Mouse (Mus musculus) testis, adult 2 months (tissue): Measurements from ENCODE around the gene F13b. TPM values are rescaled to one million over a fixed set of nuclear protein-coding genes. Genes with fewer than 3 reads are reported as not detected.

Experiments used
- H3K27ac ChIP-seq: fragments of 200-500 bp; 2 replicates; pipeline ENCODE4 v1.5.1; 2012; ENCODE audit warnings: low read depth, low read length; ENCODE audit not compliant: control insufficient read depth, insufficient read depth
- H3K27me3 ChIP-seq: fragments of 200-500 bp; 2 replicates; pipeline ENCODE4 v1.6.1; 2012; ENCODE audit warnings: mild to moderate bottlenecking, low read length, moderate library complexity; ENCODE audit not compliant: control insufficient read depth, insufficient read depth
- H3K36me3 ChIP-seq: fragments of 200-500 bp; 2 replicates; pipeline ENCODE4 v1.6.1; 2012; ENCODE audit warnings: mild to moderate bottlenecking, low read length; ENCODE audit not compliant: control insufficient read depth, insufficient read depth
- H3K4me1 ChIP-seq: fragments of 200-500 bp; 2 replicates; pipeline ENCODE4 v1.6.1; 2012; ENCODE audit warnings: low read length; ENCODE audit not compliant: control insufficient read depth, insufficient read depth
- H3K4me3 ChIP-seq: fragments of 200-500 bp; 2 replicates; pipeline ENCODE4 v1.5.1; 2012; ENCODE audit warnings: low read depth, mild to moderate bottlenecking, low read length, moderate library complexity, mixed read lengths; ENCODE audit not compliant: control insufficient read depth
- CTCF ChIP-seq: fragments of 200-500 bp; IDR thresholded peaks from 2 replicates; pipeline ENCODE4 v1.5.1; 2012; ENCODE audit warnings: low read depth, mild to moderate bottlenecking, inconsistent platforms, low read length, moderate library complexity; ENCODE audit not compliant: control insufficient read depth, insufficient read depth, insufficient replicate concordance
- POLR2A ChIP-seq: fragments of 200-500 bp; IDR thresholded peaks from 2 replicates; pipeline ENCODE4 v1.6.1; 2012; ENCODE audit warnings: low read depth, mild to moderate bottlenecking, inconsistent platforms, low read length, moderate library complexity; ENCODE audit not compliant: control insufficient read depth
- polyA plus RNA-seq: library from polyadenylated mRNA; depleted of rRNA; stranded (reverse); fragments of >200 nt; gene quantifications from 2 replicates; pipeline ENCODE4 v1.2.3, GENCODE M21; 2012

The F13b gene
- polyA plus RNA-seq, 1 experiment: 0.14 TPM

DNA sequence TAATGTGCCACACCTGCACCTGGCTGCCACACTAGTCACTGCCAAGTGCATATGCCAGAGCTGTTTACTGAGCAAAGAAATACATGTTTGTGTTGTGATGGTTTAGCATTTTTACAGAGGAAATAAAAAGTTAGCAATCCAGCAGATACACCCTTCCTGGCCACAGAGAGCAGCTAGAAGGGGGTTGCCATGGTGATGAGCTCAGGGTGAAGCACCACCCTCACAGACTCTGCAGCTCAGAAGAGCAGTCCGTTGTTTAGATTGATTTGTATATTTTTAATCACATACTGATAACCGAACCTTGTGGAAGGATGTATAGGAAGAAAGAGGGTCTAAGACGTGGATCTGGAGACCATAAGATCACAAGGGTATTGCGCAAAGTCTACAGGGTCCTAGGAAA, 20.4 kb upstream of the F13b start:
- H3K27ac ChIP-seq: no peak overlapping the region
- peaks cover 1% of the 10 kb centered on the region; the same call in 1 of the 2 replicates for H3K36me3 ChIP-seq
- no peaks in the 10 kb centered on the region for H3K27me3 ChIP-seq
- H3K4me3 ChIP-seq: no peak overlapping the region
- H3K4me1 ChIP-seq: no peaks in the 10 kb centered on the region
- TF ChIP-seq POLR2A (no peak), CTCF (no peak)

DNA sequence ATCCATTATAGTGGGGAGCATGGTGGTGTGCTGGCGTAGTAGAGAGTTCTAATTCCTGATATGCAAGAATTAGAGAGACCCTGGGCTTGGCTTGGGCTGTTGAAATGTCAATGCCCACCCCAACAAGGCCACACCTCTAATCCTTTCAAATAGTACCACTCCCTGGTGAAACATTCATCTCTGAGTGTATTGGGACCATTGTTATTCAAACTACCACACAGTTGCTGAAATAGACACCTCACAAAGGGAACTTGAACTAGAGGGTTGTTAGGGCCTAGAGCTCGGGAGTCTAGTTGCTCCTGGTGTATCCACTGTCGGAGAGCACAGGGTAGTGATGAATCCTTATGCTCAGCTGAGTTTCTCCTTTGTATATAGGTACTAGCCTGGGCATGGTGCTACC, 6.9 kb upstream of the F13b start:
- Histone ChIP-seq H3K4me1 (no peaks in the 10 kb centered on the region), H3K36me3 (no peaks in the 10 kb centered on the region), H3K27ac (no peak overlapping the region), H3K4me3 (no peak overlapping the region), H3K27me3 (no peaks in the 10 kb centered on the region)
- TF ChIP-seq POLR2A (no peak), CTCF (no peak)

DNA sequence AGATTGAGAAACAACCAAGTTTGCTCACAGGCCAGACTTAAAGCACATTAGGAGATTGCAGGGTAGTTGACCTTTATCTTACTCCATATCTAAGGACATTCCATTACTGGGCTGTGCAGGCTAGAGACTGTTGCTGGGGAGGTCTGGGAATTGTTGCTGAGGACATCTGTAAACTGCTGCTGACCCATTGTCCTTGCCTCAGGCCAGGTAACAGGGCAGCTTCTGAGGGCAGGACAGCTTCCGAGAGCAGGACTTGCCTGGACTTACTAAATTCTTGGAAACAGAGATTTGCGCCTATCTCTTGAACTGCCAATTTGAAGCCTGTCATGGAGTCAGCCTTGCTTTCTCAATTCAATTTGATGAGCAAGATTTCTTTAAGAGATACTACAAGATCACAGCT, 6.1 kb upstream of the F13b start:
- no peaks in the 10 kb centered on the region for H3K36me3 ChIP-seq
- no peak overlapping the region; the same call in 1 of the 2 replicates for H3K27ac ChIP-seq
- no peaks in the 10 kb centered on the region for H3K27me3 ChIP-seq
- H3K4me3 ChIP-seq: no peak overlapping the region
- TF ChIP-seq CTCF: no peak
- TF ChIP-seq POLR2A: no peak
- H3K4me1 ChIP-seq: no peaks in the 10 kb centered on the region

DNA sequence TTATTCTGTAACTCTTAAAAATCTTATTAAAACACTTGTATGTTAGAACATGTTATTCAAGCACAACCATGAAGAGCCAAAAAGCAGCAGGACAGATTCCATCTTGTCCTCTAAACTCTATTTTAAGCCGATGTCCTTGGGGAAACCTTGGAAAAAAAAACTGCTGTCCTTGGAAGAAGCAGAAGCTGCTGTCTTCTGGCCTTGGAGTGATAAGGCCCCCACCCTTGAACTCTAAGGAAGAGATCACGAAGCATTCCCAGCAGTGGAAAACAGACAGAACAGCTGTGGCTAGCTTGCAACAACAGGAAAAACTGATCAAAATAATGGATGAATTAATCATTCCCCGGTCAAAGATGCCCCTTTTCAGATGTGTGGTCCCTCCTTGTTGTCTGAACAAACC, 5.3 kb upstream of the F13b start:
- TF ChIP-seq POLR2A: no peak
- TF ChIP-seq CTCF: no peak
- H3K4me1 ChIP-seq: no peaks in the 10 kb centered on the region
- no peaks in the 10 kb centered on the region for H3K36me3 ChIP-seq
- H3K27me3 ChIP-seq: no peaks in the 10 kb centered on the region
- H3K27ac ChIP-seq: no peak overlapping the region; the same call in 1 of the 2 replicates
- no peak overlapping the region for H3K4me3 ChIP-seq

DNA sequence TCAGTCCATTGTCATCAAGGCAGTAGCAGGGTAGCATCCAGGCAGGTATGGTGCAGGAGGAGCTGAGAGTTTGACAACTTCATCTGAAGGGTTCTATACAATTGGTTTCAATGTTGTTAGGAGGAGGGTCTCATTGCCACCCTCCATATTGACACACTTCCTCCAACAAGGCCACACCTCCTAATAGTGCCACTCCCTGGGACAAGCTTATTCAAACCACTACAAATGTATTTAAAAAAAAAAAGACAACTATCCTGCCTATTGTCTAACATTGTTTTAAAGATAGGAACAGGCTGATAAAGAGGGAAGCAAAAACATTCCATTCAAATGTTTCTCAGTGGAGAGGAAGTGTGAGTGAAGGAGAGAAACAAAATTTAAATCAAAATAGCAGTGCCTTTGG, 1.8 kb upstream of the F13b start:
- no peak overlapping the region for H3K4me3 ChIP-seq
- no peaks in the 10 kb centered on the region for H3K4me1 ChIP-seq
- no peaks in the 10 kb centered on the region for H3K36me3 ChIP-seq
- no peaks in the 10 kb centered on the region for H3K27me3 ChIP-seq
- TF ChIP-seq POLR2A (no peak), CTCF (no peak)
- no peak overlapping the region for H3K27ac ChIP-seq

DNA sequence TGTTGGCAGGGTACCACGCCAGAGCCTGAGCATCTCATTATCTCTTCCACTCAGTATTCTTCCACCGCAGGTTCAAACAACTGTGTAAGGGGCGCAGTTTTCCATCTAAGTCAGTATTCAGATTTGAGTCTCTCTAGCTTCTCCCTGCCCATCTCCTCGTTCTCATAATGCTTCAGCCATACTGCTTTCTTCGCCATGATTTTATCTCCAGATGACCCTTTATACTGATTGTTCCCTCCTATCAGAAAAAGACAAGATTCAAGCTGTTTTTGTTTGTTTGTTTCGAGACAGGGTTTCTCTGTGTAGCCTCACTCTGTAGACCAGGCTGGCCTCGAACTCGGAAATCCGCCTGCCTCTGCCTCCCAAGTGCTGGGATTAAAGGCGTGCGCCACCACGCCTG, 13.1 kb downstream of the F13b start:
- Histone ChIP-seq H3K27me3 (no peaks in the 10 kb centered on the region), H3K4me1 (no peaks in the 10 kb centered on the region), H3K36me3 (no peaks in the 10 kb centered on the region), H3K27ac (no peak overlapping the region), H3K4me3 (no peak overlapping the region)
- no peak for TF ChIP-seq CTCF
- no peak for TF ChIP-seq POLR2A

DNA sequence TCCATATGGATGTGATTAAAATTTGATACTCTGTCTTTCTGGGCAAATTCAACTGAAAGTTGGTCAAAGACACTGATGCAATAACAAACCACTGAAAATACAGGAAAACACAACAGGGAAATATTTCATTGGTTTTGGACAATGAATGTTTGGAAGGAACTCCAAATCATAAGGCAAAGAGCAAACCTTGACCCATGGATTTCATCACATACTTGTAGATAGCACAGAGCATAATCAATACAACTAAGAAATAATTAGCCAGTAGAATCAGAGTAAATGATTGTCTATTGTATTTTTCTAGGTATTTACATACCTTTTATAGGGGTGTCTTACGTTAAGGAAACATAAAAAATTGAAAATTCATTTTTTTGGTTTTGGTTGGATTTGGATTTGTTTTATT, 47.0 kb downstream of the F13b start:
- Histone ChIP-seq H3K4me1 (no peaks in the 10 kb centered on the region), H3K4me3 (no peak overlapping the region), H3K27me3 (no peaks in the 10 kb centered on the region), H3K36me3 (no peaks in the 10 kb centered on the region), H3K27ac (no peak overlapping the region)
- no peak for TF ChIP-seq POLR2A
- no peak for TF ChIP-seq CTCF

DNA sequence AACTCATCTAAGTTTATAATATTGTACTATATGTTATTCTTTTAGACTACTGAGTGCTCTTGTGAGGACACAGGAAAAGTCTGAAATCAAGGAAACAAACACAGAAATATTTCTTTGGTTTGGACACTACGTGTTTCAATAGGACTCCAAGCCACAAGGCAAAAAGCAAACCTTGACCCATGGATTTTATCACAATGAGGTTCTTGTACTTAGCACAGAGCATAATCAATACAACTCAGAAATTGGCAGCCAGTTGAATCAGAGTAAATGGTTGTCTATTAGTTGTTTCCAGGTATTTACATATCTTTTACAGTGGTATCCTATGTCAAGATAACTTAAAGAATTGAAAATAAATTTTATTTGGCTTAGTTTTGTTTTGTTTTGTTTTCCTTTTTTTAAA, 49.8 kb downstream of the F13b start:
- Histone ChIP-seq H3K4me1 (no peaks in the 10 kb centered on the region), H3K36me3 (no peaks in the 10 kb centered on the region), H3K4me3 (no peak overlapping the region), H3K27me3 (no peaks in the 10 kb centered on the region), H3K27ac (no peak overlapping the region)
- TF ChIP-seq CTCF (no peak), POLR2A (no peak)
